Mouse (Mus musculus): ENCODE results near the gene Szrd1. TPM values are rescaled to one million over a fixed set of nuclear protein-coding genes. Genes with fewer than 3 reads are reported as not detected.

The Szrd1 gene
- polyA plus RNA-seq (2016; fragmentation: Nextera tagmentation; extraction: Ambion mirVana): 28.5 and 33.9 TPM in 2 replicates

DNA sequence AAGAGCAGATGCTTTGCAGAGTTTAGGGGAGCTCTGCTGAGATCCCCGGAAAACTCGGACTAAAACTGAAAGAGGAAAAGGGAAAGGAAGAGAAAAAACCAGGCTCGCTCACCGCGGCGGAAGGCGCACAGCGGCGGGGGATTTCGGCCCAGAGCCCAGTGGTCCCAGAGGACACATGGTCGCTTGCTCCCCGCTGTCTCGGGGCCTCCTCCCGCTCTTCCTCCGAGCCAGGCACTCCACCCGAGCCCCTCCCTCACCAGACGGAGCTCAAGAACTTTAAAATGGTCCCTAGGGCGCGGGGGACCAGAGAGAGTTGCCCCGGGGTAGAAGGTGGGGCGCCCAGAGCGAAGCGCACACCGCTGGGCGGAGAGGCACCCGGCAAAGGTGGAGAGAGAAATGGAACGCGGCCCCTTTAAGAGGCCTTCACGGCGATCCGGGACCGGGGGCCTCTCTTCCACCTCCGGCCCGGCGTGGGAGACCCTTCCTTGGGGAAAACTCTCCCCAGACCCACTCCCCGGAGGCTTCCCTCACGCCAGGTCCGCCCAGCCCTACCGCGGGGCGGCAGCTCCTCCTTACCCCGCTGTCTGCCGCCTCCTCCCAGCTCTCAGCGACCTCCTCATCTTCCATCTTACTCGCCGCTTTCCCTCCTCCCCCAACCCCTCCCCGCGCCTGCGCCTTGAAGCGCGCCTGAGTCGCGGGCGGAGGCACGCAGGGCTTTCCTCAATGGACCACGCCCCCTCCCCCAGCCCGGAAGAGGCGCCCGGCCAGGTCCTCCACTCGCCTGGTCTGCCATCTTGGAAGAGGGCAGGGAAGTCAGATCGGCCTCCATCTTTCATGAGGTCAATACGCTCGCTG is at the start of gene Szrd1:
Gene Szrd1 (minus strand): TSS at position 660 of the 855 bp plus-strand sequence.
- Histone ChIP-seq H3K4me3 (peak within 1 kb of the TSS; percentile 90), H3K4me2 (replicated peaks) (peak within 1 kb of the TSS; percentile 80), H3K27me3 (0 out of 2 replicates have a peak, but pooled peaks cover 5% of the 10 kb centered on the region), H3K4me1 (peaks cover 37% of the 10 kb centered on the region), H3K9me3 (no peaks in the 10 kb centered on the region), H3K9ac (replicated peaks) (peak within 1 kb of the TSS; percentile 88), H3K27ac (replicated peaks) (peak within 1 kb of the TSS; percentile 89), H3K36me3 (no peaks in the 10 kb centered on the region)
- ATAC-seq (ENCODE audit: low FRiP score, low read depth): peak; percentile 94
- under 1% methylated on average over 61 of the region's 63 CpGs for WGBS

DNA sequence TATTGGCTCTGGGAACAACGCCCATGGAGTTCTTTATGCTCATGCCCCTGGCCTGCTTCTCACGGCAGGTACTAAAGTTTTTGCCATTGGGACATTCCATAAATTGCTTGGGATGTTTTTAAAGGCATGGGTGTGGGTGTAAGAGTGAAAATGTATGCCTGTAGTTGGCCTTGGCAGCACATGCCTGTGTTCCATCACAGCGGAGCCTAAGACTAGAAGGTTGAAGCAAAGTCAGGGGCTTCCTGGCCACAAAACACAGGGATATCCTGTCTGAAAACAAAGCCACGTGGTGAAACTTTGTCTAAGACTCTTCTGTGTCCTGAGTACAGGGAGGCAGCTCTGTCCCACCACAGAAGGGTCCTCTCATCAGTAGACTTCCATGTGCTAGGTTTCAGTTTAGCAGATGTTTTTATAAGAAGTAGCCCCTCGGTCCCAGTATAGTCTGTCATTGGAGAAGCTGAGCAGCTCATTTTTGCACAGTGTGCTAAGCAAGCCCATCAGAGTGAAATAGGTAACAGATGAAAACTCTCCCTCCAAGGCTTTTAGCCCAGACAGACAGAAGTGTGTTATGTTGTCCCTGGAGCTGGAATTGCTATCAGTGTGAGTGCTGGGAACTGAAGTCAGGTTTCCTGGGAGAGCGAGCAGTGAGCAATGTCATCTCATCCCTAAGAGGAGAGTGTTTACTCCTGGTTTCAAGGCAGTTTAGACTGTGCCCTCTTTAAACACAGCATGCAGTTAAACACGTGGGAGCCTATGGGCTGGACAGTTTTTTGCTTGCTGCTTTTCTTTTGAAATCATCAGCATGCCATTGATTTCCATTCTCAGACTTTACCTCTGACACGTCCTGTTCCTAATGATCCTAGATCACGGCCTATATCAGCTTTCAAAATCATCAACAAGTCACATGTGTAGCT is 47.6 kb upstream of the Szrd1 start:
- H3K4me3 ChIP-seq: no peak overlapping the region
- H3K27me3 ChIP-seq: no peaks in the 10 kb centered on the region
- ATAC-seq (ENCODE audit: low FRiP score, low read depth): no peak
- H3K36me3 ChIP-seq: peaks cover 40% of the 10 kb centered on the region
- H3K4me1 ChIP-seq: 0 out of 2 replicates have a peak, but pooled peaks cover 6% of the 10 kb centered on the region
- H3K4me2 ChIP-seq (replicated peaks): no peak overlapping the region
- H3K9ac ChIP-seq (replicated peaks): no peak overlapping the region
- H3K27ac ChIP-seq (replicated peaks): no peak overlapping the region; the same call in 1 of the 2 replicates
- 71% methylated on average over 9 of the region's 9 CpGs for WGBS
- H3K9me3 ChIP-seq: no peaks in the 10 kb centered on the region

DNA sequence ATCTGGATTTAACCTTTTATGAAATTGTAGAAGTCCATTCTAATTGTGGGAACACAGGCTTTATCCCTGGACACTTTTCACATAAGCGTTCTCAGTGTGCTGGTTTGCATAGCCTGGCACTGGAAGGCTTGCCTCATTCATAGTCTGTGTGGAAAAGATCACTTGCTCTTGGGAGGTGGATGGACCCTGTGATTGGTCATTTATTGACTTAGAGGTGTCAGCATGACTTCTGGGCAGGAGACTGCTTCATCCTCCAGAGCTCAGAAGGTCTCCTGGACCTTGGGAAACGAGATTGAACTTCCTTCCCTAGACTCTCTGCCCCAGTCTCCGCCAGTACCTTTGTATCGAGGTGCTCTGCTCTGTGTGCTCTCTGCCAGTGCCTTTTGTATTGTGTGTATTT is 44.9 kb upstream of the Szrd1 start:
- Histone ChIP-seq H3K4me2 (replicated peaks) (no peak overlapping the region), H3K36me3 (peaks cover 36% of the 10 kb centered on the region), H3K4me1 (peaks cover 6% of the 10 kb centered on the region; the same call in 1 of the 2 replicates), H3K27me3 (no peaks in the 10 kb centered on the region), H3K27ac (replicated peaks) (no peak overlapping the region), H3K9ac (replicated peaks) (no peak overlapping the region), H3K4me3 (no peak overlapping the region), H3K9me3 (no peaks in the 10 kb centered on the region)
- WGBS: 95% methylated on average over 4 of the region's 4 CpGs
- no peak for ATAC-seq (ENCODE audit: low FRiP score, low read depth)

DNA sequence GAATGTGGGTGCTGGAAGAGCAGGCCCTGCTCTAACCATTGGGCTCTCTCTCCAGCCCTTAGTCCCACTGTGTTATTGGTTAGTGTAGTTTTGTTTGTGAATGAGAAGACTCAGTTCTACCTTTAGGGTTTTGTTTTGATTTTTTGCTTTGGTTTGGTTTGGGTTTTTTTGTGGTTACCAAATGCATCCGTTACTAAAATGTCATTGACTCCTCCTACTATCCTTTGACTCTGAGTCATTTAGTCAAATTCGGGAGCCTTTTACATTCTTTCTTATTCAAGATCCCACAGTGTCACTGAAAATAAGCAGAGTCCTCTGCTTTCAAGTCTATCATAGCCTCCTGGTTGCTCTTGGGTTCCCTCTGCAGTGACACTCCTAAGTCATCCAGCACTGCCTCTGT is 44.4 kb upstream of the Szrd1 start:
- H3K4me3 ChIP-seq: no peak overlapping the region
- H3K36me3 ChIP-seq: peaks cover 35% of the 10 kb centered on the region
- H3K27me3 ChIP-seq: no peaks in the 10 kb centered on the region

DNA sequence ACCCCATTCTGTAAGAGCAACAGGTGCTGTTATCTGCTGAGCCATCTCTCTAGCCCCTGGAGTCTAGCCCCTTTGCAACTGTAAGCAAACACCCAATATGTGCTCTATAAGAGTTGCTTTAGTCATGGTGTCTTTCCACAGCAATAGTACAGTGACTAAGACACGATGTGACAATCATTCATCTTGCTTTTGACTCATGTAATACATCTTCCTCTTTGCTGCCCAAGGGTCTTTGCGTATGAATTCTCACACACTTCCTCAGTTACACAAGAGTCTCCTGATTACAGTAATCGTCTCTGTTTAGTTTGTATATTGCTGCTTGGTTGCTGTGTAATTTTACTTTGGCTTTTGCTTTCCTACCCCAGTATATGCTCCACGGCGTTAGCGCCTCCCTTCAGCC is 42.4 kb upstream of the Szrd1 start:
- no peak for ATAC-seq (ENCODE audit: low FRiP score, low read depth)
- Histone ChIP-seq H3K27ac (replicated peaks) (no peak overlapping the region), H3K4me1 (peaks cover 6% of the 10 kb centered on the region; the same call in 1 of the 2 replicates), H3K36me3 (peaks cover 36% of the 10 kb centered on the region), H3K4me3 (no peak overlapping the region), H3K9me3 (no peaks in the 10 kb centered on the region), H3K9ac (replicated peaks) (no peak overlapping the region), H3K27me3 (no peaks in the 10 kb centered on the region), H3K4me2 (replicated peaks) (no peak overlapping the region)
- 97% methylated on average over 6 of the region's 6 CpGs for WGBS

More for the DNA sequence above, 44.4 kb upstream of the Szrd1 start:
- no peak overlapping the region for H3K4me2 ChIP-seq (replicated peaks)
- H3K27ac ChIP-seq (replicated peaks): no peak overlapping the region
- H3K9ac ChIP-seq (replicated peaks): no peak overlapping the region
- 97% methylated on average over 2 of the region's 2 CpGs for WGBS
- peaks cover 6% of the 10 kb centered on the region; the same call in 1 of the 2 replicates for H3K4me1 ChIP-seq
- ATAC-seq (ENCODE audit: low FRiP score, low read depth): no peak
- H3K9me3 ChIP-seq: no peaks in the 10 kb centered on the region

- 84% methylated on average over 8 of the region's 8 CpGs for WGBS
Observed at GRCm38 (mm10) chr4:141180831-141181230, 41.3 kb upstream of the Szrd1 start.

DNA sequence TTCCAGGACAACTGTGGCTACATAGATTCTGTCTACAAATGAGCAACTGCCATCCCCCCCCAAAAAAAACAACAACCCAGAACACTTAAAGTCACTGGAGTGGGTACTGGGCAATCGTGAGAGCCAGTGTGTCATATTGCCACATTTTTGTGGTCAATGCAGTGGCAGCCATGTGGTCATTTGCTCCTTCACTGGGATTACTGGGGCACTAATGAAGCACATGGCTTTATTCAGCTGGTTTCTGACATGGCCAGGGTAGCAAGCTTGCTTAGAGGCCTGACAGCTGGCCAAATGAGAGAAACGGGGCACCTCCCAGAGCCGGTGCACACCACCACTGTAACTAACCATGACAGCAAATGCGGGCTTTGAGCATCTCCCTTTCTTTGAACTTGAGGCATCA is 38.9 kb upstream of the Szrd1 start:
- no peak for ATAC-seq (ENCODE audit: low FRiP score, low read depth)
- Histone ChIP-seq H3K36me3 (peaks cover 36% of the 10 kb centered on the region), H3K4me3 (no peak overlapping the region), H3K4me1 (peaks cover 3% of the 10 kb centered on the region; the same call in 1 of the 2 replicates), H3K4me2 (replicated peaks) (no peak overlapping the region), H3K9ac (replicated peaks) (no peak overlapping the region), H3K27ac (replicated peaks) (peak overlapping the region; percentile 25; the same call in 1 of the 2 replicates), H3K27me3 (no peaks in the 10 kb centered on the region), H3K9me3 (no peaks in the 10 kb centered on the region)
- 89% methylated on average over 4 of the region's 4 CpGs for WGBS

More at GRCm38 (mm10) chr4:141180831-141181230, 41.3 kb upstream of the Szrd1 start:
- no peak overlapping the region for H3K4me3 ChIP-seq
- H3K27ac ChIP-seq (replicated peaks): no peak overlapping the region
- no peaks in the 10 kb centered on the region for H3K9me3 ChIP-seq
- no peak for ATAC-seq (ENCODE audit: low FRiP score, low read depth)
- no peak overlapping the region for H3K4me2 ChIP-seq (replicated peaks)
- peaks cover 3% of the 10 kb centered on the region; the same call in 1 of the 2 replicates for H3K4me1 ChIP-seq
- H3K9ac ChIP-seq (replicated peaks): no peak overlapping the region
- H3K27me3 ChIP-seq: no peaks in the 10 kb centered on the region
- peaks cover 38% of the 10 kb centered on the region for H3K36me3 ChIP-seq

DNA sequence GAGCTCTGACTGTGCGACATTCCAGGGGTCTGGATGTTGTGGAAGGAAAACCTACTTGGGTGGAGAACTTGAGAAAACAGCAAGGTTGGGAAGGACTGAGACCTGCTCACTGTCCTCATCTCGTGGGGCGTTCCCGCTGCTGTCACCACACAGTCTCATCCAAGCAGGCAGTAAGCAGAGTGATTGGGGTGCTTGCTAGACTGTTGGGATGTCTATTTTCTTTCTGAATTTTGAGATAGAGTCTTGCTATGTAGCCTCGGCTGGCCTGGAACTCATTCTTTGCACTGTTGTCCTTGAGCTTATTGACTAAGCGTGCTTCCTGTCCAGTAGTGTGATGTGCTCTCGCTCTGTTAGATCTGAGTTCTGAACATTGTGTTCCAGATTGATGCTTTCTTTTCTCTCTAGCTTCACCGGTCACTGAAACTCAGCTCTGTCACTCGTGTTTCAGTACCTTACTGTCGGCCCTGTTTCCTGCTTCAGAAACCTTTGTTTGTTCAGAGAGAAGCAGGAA is 36.8 kb upstream of the Szrd1 start:
- Histone ChIP-seq H3K4me1 (peaks cover 3% of the 10 kb centered on the region; the same call in 1 of the 2 replicates), H3K27ac (replicated peaks) (no peak overlapping the region), H3K27me3 (no peaks in the 10 kb centered on the region), H3K4me2 (replicated peaks) (no peak overlapping the region), H3K9ac (replicated peaks) (no peak overlapping the region), H3K4me3 (no peak overlapping the region), H3K36me3 (peaks cover 34% of the 10 kb centered on the region), H3K9me3 (no peaks in the 10 kb centered on the region)
- ATAC-seq (ENCODE audit: low FRiP score, low read depth): no peak
- 86% methylated on average over 10 of the region's 10 CpGs for whole genome bisulfite sequencing

- WGBS: 86% methylated on average over 5 of the region's 5 CpGs
Observed at GRCm38 (mm10) chr4:141175783-141176182, 36.2 kb upstream of the Szrd1 start.

DNA sequence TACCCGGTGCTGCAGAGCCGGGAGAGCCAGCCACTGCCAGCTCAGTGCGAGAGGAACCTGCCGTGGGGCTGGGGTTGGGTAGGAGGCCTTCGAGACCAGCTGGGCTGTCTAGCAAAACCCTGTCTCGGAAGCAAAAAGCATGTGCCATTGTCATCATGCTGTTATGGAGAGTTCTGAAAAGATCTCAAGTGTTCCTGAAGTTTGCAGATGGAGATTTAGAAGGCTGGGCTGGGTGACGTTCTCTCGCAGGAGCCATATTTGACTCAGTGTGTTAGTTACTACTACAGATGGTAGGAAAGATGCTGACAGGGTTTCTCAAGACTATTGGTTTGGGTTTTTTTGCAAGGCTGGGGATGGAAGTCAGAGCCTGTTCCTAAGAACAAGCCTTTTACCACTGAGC is 32.5 kb upstream of the Szrd1 start:
- 0 out of 2 replicates have a peak overlapping the region, but pooled peaks have one; percentile 10 for H3K27ac ChIP-seq (replicated peaks)
- H3K4me3 ChIP-seq: no peak overlapping the region
- no peak for ATAC-seq (ENCODE audit: low FRiP score, low read depth)
- peaks cover 1% of the 10 kb centered on the region; the same call in 1 of the 2 replicates for H3K9me3 ChIP-seq
- no peak overlapping the region for H3K9ac ChIP-seq (replicated peaks)
- no peaks in the 10 kb centered on the region for H3K27me3 ChIP-seq
- H3K4me2 ChIP-seq (replicated peaks): no peak overlapping the region
- H3K4me1 ChIP-seq: no peaks in the 10 kb centered on the region
- H3K36me3 ChIP-seq: peaks cover 49% of the 10 kb centered on the region
- 94% methylated on average over 8 of the region's 8 CpGs for WGBS

More at GRCm38 (mm10) chr4:141175783-141176182, 36.2 kb upstream of the Szrd1 start:
- no peaks in the 10 kb centered on the region for H3K9me3 ChIP-seq
- H3K27ac ChIP-seq (replicated peaks): no peak overlapping the region
- H3K9ac ChIP-seq (replicated peaks): no peak overlapping the region
- no peak overlapping the region for H3K4me3 ChIP-seq
- ATAC-seq (ENCODE audit: low FRiP score, low read depth): no peak
- peaks cover 34% of the 10 kb centered on the region for H3K36me3 ChIP-seq
- H3K4me1 ChIP-seq: peaks cover 3% of the 10 kb centered on the region; the same call in 1 of the 2 replicates
- no peaks in the 10 kb centered on the region for H3K27me3 ChIP-seq
- no peak overlapping the region for H3K4me2 ChIP-seq (replicated peaks)

DNA sequence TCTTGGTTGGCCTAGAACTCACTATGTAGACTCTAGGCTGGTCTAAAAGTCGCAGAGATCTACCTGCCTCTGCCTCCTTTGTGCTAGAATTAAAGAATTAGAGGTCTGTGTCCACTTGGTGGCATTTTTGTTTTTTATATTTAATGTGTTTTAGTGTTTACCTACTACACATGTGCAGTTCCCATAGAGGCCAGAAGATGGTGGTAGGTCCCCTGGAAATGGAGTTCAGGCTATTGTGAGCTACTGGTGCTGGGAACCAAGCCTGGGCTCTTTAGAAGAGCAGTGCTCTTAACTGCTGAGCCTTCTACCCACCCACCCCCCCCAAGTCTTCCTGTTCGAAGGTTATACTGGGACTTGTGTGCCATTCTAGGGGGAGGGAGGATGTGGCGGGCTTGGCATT is 27.6 kb upstream of the Szrd1 start:
- no peak overlapping the region for H3K27ac ChIP-seq (replicated peaks)
- H3K4me1 ChIP-seq: no peaks in the 10 kb centered on the region
- H3K9ac ChIP-seq (replicated peaks): no peak overlapping the region
- no peak overlapping the region for H3K4me3 ChIP-seq
- H3K27me3 ChIP-seq: no peaks in the 10 kb centered on the region
- no peak for ATAC-seq (ENCODE audit: low FRiP score, low read depth)
- peaks cover 8% of the 10 kb centered on the region; the same call in 1 of the 2 replicates for H3K9me3 ChIP-seq
- H3K36me3 ChIP-seq: peaks cover 37% of the 10 kb centered on the region
- WGBS: 93% methylated on average over 3 of the region's 3 CpGs
- H3K4me2 ChIP-seq (replicated peaks): no peak overlapping the region

Measured in midbrain, embryonic 12.5 days (tissue).